Mouse (Mus musculus) layer of hippocampus, adult 9-11 months (tissue): ENCODE measurements around the gene Mgat4e.

ENCODE experiments used
- DNase-seq: peaks from one replicate; pipeline ENCODE4 v3.0.0; 2022

The Mgat4e gene

DNA sequence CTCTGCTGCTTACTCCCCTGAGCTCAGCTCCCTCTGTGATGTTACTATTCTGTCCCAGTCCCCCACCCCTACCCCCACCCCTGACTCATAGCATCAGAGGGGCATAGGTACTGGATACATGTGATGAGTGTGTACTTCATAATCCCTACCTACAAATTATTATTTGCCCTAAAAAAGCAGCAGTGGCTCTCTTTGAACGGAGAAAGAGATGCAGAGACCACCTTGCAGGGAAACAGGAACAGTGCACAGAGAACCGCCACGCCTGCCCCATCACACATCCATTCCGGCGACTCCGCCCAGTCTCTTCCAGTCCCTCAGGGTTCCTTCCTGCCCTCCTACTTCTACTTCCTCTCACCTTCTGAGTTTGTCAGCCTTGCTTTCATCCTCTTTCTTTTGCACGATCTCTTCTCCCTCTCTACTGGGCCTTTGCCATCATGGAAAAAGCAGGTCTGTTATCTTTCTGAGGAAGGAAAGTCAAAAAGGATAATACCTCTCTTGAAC lies at the start of gene Mgat4e:
Gene Mgat4e (minus strand): TSS at position 51 of the 501 bp plus-strand sequence.
- no peak for DNase-seq

DNA sequence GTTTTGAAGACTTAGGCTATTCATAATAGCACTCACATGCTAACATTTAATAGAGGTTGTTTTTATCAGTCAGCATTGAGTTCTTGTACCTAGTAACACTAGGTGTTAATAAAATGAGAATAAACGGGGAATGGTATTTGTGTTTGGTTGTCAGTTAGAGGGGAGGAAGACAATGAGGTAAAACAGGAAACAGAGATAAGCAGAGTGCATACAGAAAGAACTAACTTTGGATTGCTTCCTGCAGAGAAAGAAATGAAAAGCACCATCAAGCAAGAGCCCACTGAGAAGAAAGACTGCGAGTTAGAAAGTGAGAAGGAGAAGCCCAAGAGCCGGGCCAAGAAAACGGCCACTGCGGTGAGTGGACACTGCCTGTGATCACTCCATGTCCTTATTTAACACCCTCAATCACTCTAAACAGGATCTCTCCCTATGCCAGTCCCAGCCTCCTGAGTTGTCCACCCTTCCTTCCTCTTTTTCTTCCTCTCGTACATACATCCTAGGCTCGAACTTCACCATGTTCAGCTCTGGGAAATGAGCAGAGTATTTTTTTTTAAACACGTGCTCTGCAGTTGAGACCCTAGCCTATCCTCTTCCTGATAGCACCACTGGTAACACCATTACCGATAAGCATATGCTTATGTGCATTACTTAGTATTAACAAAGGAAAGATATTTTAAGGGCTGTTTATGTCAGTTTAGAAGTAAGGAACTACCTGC lies 48.0 kb upstream of the Mgat4e start:
- DNase-seq, result no peak

DNA sequence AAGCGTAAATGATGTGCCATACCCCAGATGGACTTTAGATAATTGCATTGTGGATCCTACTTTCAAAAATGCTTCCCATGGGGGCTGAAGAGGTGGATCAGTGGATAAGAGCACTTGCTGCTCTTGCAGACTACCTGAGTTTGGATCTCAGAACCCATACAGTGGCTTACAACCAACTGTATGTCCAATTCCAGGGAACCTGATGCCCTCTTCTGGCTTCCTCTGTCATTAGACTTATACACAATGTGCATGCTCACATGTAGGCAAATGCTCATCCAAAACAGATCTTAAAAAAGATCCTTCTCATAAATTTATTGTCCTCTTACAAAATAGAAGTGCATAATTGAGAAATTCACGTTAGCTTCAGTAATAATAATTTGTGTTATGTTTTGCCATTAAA lies 42.3 kb upstream of the Mgat4e start:
- no peak for DNase-seq

DNA sequence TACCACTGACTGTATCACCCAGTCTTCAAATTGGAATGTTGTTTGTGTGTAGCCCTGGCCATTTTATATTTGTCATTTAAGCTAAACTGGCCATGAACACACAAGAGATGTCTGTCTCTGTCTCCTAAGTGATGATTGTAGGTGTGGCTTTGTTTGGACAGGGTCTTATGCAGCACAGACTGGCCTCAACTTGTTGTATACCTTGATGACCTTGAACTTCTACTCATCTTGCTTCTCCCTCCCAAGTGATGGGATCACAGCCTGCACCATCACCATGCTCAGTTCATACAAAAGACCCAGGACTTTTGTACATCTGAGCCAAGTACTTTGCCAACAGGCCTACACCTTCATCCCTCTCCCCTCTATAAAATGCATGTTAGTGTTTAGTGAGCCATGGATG lies 40.2 kb upstream of the Mgat4e start:
- DNase-seq, result no peak

DNA sequence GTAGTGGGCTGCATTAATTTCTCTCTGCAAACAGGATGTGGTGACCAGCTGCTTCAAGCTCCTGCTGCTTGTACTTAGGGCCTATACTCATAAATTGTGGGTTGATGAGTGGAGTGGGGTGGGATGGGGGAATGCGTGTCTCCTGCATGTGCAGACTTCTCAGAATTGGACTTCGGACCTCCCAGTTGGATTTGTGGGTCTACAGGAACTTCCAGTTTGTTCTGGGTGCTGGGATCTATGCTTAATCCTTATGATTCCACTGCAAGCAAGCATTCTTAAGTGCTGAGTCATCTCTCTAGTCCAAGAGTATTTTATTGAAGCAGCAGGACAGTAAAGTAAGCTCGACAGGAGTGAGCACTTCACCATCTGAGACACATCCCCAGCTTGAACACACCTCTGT lies 34.1 kb upstream of the Mgat4e start:
- DNase-seq, result no peak

DNA sequence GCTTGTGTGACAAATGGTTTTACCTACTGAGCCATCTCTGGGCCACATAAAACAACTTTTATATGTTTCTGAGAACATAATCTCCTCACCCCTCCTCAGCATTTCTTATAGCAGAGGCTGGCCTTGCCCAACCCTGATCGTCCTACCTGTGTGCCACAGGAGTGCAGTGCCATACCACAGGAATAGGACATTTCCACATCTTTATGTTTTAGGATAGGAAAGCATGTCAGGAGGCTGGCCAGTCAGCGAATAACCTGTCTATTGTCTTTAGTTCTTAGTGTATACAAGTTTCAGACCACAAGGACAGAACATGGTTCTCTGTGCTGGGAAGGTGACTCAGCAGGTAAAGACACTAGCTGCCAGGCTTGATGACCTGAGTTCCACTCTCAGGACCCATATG lies 31.3 kb upstream of the Mgat4e start:
- DNase-seq, result no peak

DNA sequence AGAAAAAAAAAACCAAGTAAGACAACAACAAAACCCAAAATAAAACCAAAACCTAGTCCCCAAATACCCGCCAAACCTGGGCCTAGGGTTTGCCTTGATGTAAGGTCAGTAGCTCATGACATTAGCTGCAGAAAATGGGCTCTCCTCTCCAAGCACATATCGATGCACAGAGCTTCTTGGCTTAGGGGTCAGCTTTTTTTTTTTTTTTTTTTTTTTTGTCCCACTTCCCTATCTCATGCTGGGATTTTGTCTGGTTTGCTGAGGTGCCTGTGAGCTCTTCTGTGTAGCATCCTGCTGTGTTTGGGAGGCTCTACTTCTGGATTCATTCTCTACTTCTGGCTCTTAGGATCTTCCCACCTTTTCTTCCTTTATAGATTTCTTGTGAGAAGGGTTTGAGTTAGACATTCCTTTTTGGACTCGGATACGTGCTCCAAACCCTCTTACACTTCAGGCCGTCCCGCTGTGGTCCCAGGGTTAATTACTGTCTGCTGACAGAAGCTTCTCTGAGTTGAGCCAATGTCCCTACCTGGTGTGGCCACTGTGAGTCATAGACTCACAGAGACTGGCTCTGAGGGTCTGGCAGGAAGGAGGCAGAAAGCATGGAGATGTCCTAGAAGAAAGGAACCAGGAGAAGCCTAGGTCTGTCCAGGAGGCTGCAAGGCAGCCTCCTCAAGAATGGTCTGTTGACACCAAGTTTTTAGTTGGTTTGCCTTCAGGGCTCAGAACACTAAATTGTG lies 28.1 kb upstream of the Mgat4e start:
- no peak for DNase-seq

DNA sequence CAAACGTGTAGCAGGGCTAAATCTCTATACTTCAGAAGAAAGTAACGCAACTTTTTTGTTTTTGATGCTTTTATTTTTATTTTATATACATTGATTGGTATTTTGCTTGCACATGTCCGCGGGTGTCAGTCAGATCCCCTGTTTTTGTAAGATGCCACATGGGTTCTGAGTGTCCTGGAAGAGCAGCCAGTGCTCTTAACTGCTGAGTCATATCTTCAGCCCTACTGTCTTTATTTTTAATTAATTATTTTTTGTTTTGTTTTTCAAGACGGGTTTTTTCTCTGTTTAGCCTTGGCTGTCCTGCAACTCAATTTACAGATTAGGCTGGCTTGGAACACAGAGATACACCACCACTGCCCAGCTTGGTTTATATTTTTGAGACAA lies 24.4 kb upstream of the Mgat4e start:
- no peak for DNase-seq

DNA sequence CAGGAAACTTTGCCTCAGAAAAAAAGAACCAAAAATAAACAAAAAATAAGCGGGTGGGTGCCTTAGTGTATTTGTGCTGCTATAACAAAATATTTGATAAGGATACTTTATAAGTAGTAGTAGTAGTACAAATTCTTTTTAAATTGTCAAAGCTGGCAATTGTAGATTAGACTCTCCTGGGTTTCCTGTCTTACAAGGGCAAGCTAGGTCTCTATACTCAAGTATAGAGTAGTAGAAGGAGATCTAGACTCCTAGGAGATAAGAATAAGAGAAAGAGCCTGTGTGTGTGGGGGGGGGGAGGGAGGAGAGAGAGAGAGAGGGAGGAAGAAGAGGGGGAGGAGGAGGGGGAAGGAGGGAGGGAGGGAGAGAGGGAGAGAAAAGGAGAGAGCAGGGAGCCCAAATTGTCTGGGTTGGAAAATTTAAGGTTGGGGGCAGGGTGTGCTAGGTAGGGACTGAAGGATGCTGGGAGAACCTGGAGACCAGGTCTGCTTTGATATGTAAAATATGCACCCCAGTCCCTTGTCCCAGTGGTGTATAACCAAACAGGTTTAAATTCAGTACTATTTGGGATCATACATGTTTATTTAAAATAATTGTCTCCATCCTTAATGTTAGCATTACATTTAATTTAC lies 23.9 kb upstream of the Mgat4e start:
- no peak for DNase-seq

DNA sequence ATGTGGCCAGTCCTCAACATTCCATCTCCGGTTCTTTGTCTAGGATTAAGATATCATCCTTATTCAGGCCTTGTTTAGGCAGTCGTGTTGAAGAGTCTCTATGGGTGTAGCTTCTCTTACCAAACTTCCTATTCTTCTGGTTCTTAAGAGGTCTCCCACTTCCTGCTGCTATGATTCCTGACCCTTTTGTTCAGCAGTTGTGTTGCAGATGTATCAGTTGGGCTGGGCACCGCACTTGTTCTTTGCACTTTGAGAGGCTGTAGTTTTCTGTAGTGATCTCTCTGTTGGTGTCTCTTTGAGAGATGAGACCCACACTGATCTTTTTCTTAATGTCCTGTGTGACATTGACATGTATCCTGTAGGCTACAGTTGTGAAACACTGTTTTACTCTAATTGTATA lies 21.1 kb upstream of the Mgat4e start:
- DNase-seq, result no peak

DNA sequence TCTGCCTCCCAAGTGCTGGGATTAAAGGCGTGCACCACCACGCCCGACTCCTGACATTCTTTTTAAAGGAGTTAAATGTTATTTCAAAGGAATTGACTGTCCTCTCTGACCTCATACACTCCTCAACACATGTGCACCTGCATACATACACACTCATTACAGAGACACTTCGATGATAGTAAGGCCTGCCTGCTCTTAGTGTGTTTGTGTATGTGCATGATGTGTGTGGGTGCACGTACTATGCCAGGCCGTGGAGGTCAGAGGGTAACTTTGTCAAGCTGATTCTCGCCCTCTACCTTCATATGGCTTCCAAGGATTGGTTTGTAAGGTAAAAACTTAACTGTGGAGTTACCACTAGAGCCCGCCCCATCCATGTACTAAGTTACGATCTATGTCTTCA lies 20.7 kb upstream of the Mgat4e start:
- no peak for DNase-seq

DNA sequence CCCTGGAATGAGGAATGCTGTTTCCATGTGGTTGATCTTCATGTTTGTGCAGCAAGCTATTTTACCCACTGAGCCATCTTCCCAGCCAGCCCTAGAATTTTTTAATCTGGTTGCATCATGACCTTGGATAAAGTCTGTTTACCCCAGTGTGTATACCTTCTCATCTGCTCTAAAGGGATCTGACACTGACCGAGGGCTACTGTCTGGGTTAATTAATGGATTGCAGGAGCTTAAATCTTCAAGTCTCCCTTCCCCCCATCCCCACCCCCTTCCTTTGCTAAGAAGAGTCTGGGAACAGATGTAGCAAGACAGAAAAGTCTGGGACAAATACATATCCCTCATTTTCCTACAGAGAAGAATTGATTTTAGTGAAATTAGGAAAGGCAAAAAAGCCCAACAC lies 18.0 kb upstream of the Mgat4e start:
- DNase-seq, result no peak

DNA sequence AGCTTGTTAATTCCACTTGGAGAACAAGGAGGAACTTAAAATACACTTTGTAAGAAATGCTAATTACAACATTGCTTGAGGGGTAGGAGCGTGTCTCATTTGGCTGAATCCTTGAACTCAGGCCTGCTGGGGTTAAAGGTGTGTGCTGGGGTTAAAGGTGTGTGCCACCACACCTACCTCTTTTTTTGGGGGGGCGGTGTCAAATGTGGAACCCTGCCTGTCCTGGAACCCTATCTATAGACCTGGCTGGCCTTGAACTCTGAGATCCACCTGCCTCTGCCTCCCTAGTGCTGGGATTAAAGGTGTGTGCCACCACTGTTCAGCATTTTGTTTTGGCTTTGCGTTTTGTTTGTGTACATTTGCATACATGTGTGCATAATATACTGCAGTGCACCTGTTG lies 14.2 kb upstream of the Mgat4e start:
- DNase-seq, result no peak

DNA sequence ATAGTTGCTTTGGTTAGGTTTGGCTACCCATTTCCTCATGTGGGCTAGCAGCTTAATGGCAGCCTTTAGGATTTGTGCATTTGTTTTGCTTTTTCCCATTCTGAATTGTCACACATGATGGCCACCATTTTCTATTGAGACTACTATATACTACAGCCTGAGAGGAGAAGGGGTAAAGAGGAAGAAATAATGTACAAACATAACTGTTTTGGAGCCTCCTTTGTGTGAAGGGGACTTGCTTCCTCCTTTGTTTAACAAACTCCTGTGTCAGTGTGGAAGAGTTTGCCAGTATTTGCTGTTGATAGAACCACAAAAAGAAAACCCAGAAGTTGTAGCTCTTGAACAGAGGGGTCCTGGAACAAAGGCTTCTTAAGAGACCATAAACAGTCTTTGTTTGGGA lies 13.0 kb upstream of the Mgat4e start:
- no peak for DNase-seq

DNA sequence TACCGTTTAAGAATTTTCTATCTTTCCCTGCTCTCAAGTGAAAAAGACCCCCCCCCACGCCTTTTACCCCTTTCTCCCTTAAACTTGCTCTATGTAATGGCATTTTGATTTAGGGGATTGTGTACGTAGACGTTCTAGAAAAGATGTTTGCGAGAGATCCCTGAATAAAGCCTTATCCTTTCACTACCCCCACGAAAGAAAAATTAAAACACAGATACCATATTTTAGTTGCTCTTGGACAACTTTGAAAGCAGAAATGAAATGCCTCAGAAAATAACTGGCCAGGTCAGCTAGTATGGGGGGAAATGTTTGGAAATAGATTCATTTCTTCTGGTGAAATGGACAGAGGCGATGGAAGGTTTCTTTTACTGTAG lies 12.3 kb upstream of the Mgat4e start:
- DNase-seq, result no peak

DNA sequence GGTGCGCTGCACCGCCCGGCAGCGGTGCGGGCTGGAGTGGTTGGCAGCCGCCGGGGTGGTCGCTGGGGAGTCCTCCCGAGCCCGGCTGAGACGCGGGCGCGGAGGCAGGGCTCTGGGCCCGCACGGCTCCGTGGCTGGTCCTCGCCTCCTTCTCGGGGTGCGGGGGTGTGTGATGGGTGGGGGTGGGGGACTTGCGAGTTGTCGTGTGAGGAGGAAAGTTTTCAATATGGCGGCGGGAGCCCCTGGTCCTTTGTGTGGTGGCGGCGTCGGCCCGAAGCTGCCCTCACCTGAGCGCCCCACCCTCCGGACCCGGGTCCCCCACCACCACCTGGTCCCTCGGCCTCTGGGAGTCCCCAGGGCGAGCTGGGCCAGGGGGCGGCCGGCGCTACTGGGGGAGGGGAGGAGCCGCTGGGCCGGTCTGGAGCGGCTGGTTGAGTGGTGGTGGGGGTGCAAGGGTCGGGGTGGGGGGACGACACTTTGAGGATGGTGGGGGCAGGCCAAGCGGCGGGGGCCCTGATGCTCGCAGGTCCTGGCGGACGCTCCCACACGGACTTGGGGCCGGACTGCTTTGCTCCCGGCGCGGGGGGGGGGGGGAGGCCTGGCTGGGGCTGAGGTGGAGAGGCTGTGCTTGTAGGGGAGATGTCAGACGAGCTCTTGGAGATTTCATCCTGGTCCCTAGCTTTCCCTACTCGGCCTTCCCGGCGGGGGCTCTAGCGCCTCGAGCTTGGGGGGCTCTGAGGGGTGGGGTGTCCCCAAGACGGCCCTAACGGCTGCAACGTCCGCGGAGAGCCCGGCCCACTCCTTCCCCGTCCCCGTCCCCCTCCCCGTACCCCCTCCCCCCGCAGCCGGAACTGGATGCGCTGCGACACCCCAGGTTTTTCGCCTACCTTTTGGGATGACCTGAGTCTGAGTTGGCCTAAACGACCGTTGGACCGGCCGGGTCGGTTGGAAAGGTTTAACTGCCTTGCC lies 11.6 kb upstream of the Mgat4e start:
- peak; percentile 20 for DNase-seq

DNA sequence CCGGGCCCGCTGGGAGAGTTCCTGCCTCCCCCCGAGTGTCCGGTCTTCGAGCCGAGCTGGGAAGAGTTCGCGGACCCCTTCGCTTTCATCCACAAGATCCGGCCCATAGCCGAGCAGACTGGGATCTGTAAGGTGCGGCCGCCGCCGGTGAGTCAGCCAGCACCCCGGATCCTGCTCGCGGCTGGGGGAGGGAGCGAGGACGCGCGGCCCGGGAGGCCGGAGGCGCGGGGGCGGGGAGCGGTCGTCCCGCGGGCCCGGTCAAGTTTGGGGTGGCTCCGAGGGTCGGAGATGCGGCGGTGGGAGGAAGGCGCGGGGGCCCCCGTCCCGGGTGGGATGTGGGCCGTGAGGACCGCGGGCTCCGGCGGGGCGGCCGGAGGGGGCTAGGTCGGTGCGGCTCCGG lies 10.9 kb upstream of the Mgat4e start:
- DNase-seq, result peak; percentile 10

DNA sequence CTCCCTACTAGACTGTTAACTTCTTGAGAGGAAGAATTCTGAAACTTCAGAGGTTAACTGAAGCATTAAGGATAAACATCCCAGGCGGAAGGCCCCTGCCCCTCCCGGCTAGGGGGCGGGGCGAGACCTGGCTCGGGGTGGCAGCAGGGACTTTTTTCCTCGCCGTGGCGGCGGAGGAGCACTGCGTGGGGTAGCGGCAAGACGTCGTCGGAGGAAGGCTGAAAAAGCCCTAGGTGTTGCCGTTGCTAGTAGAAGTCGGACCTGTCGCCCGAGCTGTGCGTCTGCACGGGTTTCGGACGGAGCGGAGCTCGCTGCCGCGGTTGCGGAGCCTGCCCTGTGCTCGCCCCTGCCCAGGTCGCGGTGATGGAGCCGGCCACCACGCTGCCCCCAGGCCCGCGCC lies 10.5 kb upstream of the Mgat4e start, which contains the start of gene Kdm5b:
Gene Kdm5b (plus strand): TSS at position 196 of the 400 bp plus-strand sequence.
- peak; percentile 76 for DNase-seq

DNA sequence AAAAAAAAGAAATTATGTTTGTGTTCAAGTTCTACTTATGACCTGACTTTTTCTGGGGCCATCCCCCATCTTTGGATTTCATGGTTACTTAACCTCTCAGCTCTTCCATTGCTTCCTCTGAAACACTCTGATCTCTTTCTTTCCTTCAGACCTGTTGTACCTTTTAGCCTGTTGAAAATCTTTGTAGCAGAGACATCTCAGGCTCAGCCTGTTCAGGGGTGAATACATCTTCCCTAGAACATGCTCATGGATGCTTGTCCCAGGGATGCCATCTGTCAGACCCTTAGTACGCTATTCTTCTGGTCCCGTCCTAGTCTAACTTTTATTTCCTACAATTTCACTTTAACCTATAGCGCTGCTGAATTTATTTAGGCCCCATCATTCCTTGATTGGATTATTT lies 9.7 kb upstream of the Mgat4e start:
- DNase-seq, result no peak

DNA sequence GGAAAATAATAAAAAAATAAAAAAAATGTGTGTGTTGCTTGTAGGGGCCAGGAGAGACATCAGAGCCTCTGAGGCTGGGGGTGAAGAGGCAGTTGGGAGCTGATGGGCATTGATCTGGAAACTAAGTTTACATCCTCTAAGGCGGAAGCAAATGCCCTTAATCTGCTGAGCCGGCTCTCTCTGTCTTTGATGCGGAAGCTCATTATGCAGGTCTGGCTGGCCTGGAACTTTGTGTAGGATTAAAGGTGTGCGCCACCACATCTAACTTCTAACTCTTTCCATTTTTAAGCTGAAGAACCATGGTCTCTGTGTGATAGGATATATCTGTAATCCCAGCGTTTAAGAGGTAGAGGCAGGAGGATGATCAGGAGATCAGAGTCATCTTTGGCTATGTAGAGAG lies 9.0 kb upstream of the Mgat4e start:
- no peak for DNase-seq

DNA sequence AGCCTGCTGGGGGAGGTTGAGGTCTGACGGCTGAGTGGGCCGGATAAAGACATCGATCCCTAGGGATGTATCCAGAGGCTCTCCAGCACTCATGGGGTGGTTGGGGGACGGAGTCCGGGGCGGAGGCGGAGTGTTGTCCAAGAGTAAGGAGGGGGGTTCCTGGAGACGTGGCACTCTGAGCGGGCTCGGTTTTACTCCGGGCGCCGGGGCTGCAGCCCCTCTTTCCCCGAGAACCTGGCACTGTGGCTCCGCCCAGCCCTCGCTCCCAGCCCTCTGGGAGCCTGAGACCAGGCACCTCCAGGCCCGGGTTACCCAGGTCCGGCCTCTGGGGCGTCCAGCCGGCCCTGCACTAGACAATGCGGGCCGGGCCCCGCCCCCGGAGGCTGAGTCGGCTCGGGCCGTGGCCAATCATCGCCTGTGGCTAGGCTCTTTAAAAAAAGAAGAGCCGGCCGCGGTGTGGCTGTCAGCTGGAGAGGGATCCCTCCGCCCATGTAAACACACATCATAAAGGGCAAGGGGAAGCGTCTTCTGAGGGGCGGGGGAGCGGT lies 7.3 kb upstream of the Mgat4e start:
- DNase-seq, result peak; percentile 97

DNA sequence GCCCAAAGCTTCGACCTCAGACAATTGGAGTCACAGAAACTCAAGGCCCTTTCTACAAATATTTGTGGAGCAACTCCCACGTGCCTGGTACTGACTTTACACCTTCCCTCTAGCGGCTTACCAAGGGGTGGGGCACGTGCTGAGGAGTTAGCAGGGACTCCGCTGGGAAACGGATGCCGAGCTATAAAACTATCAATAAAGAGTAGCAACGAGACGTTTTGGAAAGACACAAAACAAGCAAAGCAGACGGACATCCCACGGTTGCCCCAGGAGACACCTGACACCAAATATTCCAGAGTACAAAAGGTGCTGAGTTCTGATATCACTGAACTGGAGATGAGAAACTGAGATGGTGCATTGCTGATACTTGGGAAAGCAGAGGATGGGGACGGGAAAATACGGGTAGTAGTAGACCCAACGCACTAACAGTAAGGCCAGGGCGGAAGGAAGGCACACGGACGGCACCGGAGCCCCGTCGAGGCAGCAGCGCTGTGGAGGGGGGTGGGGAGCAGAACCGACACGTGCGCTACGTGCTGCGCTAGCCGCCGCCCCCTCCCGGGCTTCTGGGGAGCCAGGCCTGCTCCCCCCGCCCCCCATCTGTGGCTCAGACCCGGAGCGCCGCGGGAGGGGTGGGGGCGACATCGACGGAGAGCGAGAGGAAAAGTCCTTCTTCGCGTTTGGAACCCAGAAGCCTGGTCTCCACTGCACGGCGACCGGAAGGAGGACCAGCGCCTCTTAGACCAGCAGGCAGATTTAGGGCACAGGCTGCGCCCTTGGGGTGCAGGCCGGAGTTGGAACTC lies 6.6 kb upstream of the Mgat4e start:
- DNase-seq, result peak; percentile 62
